Mouse (Mus musculus) midbrain, embryonic 16.5 days (tissue): ENCODE measurements at regions not wholly inside any gene's neighbourhood (a gene's known extent, or its start where the extent isn't known, plus 50 kb on each side); places are given as distances from the start of the nearest gene placed in this dataset.

Source experiments
- ATAC-seq: fragments of 200-750 bp; cut with Nextera tagmentation; 2 replicates; pipeline ENCODE4 v1.8.0; 2017; ENCODE audit warnings: moderate TSS enrichment
- H3K27ac ChIP-seq: fragments of 300-500 bp; sonication (generic); 2 replicates; pipeline ENCODE4 v1.5.1; 2014; ENCODE audit warnings: mild to moderate bottlenecking, low read length, mixed read lengths
- H3K27me3 ChIP-seq: fragments of 300-500 bp; sonication (generic); 2 replicates; pipeline ENCODE4 v1.6.1; 2014; ENCODE audit warnings: low read depth, low read length, mixed read lengths; ENCODE audit not compliant: control insufficient read depth, insufficient read depth
- H3K36me3 ChIP-seq: fragments of 300-500 bp; sonication (generic); 2 replicates; pipeline ENCODE4 v1.6.1; 2014; ENCODE audit warnings: mild to moderate bottlenecking, low read length, moderate library complexity, mixed read lengths; ENCODE audit not compliant: control insufficient read depth, insufficient read depth
- H3K4me1 ChIP-seq: fragments of 300-500 bp; sonication (generic); 2 replicates; pipeline ENCODE4 v1.6.1; 2014; ENCODE audit warnings: mild to moderate bottlenecking, low read length, mixed read lengths; ENCODE audit not compliant: control insufficient read depth, insufficient read depth
- H3K4me2 ChIP-seq: fragments of 300-500 bp; sonication (generic); 2 replicates; pipeline ENCODE4 v1.6.1; 2014; ENCODE audit warnings: mild to moderate bottlenecking, low read length, mixed read lengths
- H3K4me3 ChIP-seq: fragments of 300-500 bp; sonication (generic); 2 replicates; pipeline ENCODE4 v1.5.1; 2014; ENCODE audit warnings: low read depth, mild to moderate bottlenecking, low read length, moderate library complexity, mixed read lengths
- H3K9ac ChIP-seq: fragments of 300-500 bp; sonication (generic); 2 replicates; pipeline ENCODE4 v1.6.1; 2014; ENCODE audit warnings: low read depth, low read length, mixed read lengths
- H3K9me3 ChIP-seq: fragments of 300-500 bp; sonication (generic); replicated peaks from 2 replicates; pipeline ENCODE4 v1.6.1; 2014; ENCODE audit warnings: mild to moderate bottlenecking, low read length, mixed read lengths; ENCODE audit not compliant: control insufficient read depth, poor library complexity, severe bottlenecking
- WGBS: fragments of 180-500 bp; shearing (Covaris S2); extraction: QIAGEN DNeasy Blood & Tissue Kit; methylation state at CpG from one replicate; pipeline ENCODE4 v1.1.7; 2014; 5-methylcytosine and 5-hydroxymethylcytosine counted together

- 69% methylated on average over 4 of the region's 4 CpGs for WGBS
- Histone ChIP-seq H3K36me3 (no peaks in the 10 kb centered on the region), H3K4me1 (no peaks in the 10 kb centered on the region), H3K9me3 (no peaks in the 10 kb centered on the region), H3K4me2 (no peak overlapping the region), H3K4me3 (no peak overlapping the region), H3K27me3 (no peaks in the 10 kb centered on the region), H3K9ac (no peak overlapping the region), H3K27ac (no peak overlapping the region)
- ATAC-seq, result peak; percentile 60; the same call in 1 of the 2 replicates
Measured at GRCm38 (mm10) chr15:43364496-43364895, 3230.3 kb downstream of the 9330182O14Rik start.

GRCm38 (mm10) chr15:43373072-43373471 is 3238.9 kb downstream of the 9330182O14Rik start:
- Histone ChIP-seq H3K36me3 (no peaks in the 10 kb centered on the region), H3K9me3 (no peaks in the 10 kb centered on the region), H3K4me1 (no peaks in the 10 kb centered on the region), H3K9ac (no peak overlapping the region), H3K4me2 (no peak overlapping the region), H3K4me3 (no peak overlapping the region), H3K27ac (no peak overlapping the region), H3K27me3 (no peaks in the 10 kb centered on the region)
- ATAC-seq, result no peak
- 77% methylated on average over 4 of the region's 4 CpGs for WGBS

GRCm38 (mm10) chr15:43382405-43382804 is 3248.2 kb downstream of the 9330182O14Rik start:
- no peak overlapping the region for H3K4me2 ChIP-seq
- no peaks in the 10 kb centered on the region for H3K9me3 ChIP-seq
- no peaks in the 10 kb centered on the region for H3K27me3 ChIP-seq
- H3K27ac ChIP-seq, result no peak overlapping the region
- WGBS, result 100% methylated on average over 1 of the region's 1 CpGs
- H3K36me3 ChIP-seq, result no peaks in the 10 kb centered on the region
- no peak for ATAC-seq
- no peak overlapping the region for H3K4me3 ChIP-seq
- H3K4me1 ChIP-seq, result no peaks in the 10 kb centered on the region
- H3K9ac ChIP-seq, result no peak overlapping the region

GRCm38 (mm10) chr15:43399821-43400220 is 3265.7 kb downstream of the 9330182O14Rik start:
- no peaks in the 10 kb centered on the region for H3K9me3 ChIP-seq
- H3K27me3 ChIP-seq, result no peaks in the 10 kb centered on the region
- H3K4me2 ChIP-seq, result no peak overlapping the region
- no peaks in the 10 kb centered on the region for H3K4me1 ChIP-seq
- no peaks in the 10 kb centered on the region for H3K36me3 ChIP-seq
- ATAC-seq, result no peak
- H3K9ac ChIP-seq, result no peak overlapping the region
- WGBS, result 77% methylated on average over 1 of the region's 1 CpGs
- no peak overlapping the region for H3K4me3 ChIP-seq
- H3K27ac ChIP-seq, result no peak overlapping the region

GRCm38 (mm10) chr15:43403585-43403984 is 3269.4 kb downstream of the 9330182O14Rik start:
- Histone ChIP-seq H3K4me1 (no peaks in the 10 kb centered on the region), H3K27ac (no peak overlapping the region), H3K36me3 (no peaks in the 10 kb centered on the region), H3K4me2 (no peak overlapping the region), H3K9me3 (no peaks in the 10 kb centered on the region), H3K27me3 (no peaks in the 10 kb centered on the region), H3K4me3 (no peak overlapping the region), H3K9ac (no peak overlapping the region)
- 86% methylated on average over 2 of the region's 2 CpGs for WGBS
- ATAC-seq, result no peak
